Mouse (Mus musculus) testis, adult 2 months (tissue): ENCODE data around the gene Mfsd2a. TPM values are rescaled to one million over a fixed set of nuclear protein-coding genes. Genes with fewer than 3 reads are reported as not detected.

Experiments used
- H3K27ac ChIP-seq: fragments of 200-500 bp; 2 replicates; pipeline ENCODE4 v1.5.1; 2012; ENCODE audit warnings: low read depth, low read length; ENCODE audit not compliant: control insufficient read depth, insufficient read depth
- H3K27me3 ChIP-seq: fragments of 200-500 bp; 2 replicates; pipeline ENCODE4 v1.6.1; 2012; ENCODE audit warnings: mild to moderate bottlenecking, low read length, moderate library complexity; ENCODE audit not compliant: control insufficient read depth, insufficient read depth
- H3K36me3 ChIP-seq: fragments of 200-500 bp; 2 replicates; pipeline ENCODE4 v1.6.1; 2012; ENCODE audit warnings: mild to moderate bottlenecking, low read length; ENCODE audit not compliant: control insufficient read depth, insufficient read depth
- H3K4me1 ChIP-seq: fragments of 200-500 bp; 2 replicates; pipeline ENCODE4 v1.6.1; 2012; ENCODE audit warnings: low read length; ENCODE audit not compliant: control insufficient read depth, insufficient read depth
- H3K4me3 ChIP-seq: fragments of 200-500 bp; 2 replicates; pipeline ENCODE4 v1.5.1; 2012; ENCODE audit warnings: low read depth, mild to moderate bottlenecking, low read length, moderate library complexity, mixed read lengths; ENCODE audit not compliant: control insufficient read depth
- CTCF ChIP-seq: fragments of 200-500 bp; IDR thresholded peaks from 2 replicates; pipeline ENCODE4 v1.5.1; 2012; ENCODE audit warnings: low read depth, mild to moderate bottlenecking, inconsistent platforms, low read length, moderate library complexity; ENCODE audit not compliant: control insufficient read depth, insufficient read depth, insufficient replicate concordance
- POLR2A ChIP-seq: fragments of 200-500 bp; IDR thresholded peaks from 2 replicates; pipeline ENCODE4 v1.6.1; 2012; ENCODE audit warnings: low read depth, mild to moderate bottlenecking, inconsistent platforms, low read length, moderate library complexity; ENCODE audit not compliant: control insufficient read depth
- polyA plus RNA-seq: library from polyadenylated mRNA; depleted of rRNA; stranded (reverse); fragments of >200 nt; gene quantifications from 2 replicates; pipeline ENCODE4 v1.2.3, GENCODE M21; 2012

Gene Mfsd2a
- polyA plus RNA-seq, 1 experiment, result 8.7 TPM

DNA sequence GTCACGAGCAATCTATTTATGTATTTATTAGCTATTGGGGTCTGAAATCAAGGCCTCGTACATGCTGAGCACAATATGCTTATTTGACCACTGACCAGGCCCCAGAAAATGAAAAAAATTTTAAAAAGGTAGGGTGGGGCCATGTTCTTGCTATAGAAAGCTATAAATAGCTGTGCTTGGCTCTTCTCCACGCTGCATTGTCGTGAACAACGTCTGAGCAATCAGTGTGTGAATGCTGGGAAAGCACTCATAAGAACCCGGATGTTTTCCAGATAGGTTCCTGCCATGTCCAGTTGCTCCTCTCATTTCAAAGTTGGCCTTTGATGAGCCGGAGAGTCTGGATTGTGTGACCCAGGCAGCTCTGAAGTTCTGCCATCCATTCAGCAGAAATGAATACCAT, 46.8 kb downstream of the Mfsd2a start:
- Histone ChIP-seq H3K27ac (no peak overlapping the region), H3K36me3 (no peaks in the 10 kb centered on the region), H3K4me3 (no peak overlapping the region), H3K27me3 (no peaks in the 10 kb centered on the region), H3K4me1 (peaks cover 9% of the 10 kb centered on the region)
- TF ChIP-seq POLR2A (no peak), CTCF (no peak)

DNA sequence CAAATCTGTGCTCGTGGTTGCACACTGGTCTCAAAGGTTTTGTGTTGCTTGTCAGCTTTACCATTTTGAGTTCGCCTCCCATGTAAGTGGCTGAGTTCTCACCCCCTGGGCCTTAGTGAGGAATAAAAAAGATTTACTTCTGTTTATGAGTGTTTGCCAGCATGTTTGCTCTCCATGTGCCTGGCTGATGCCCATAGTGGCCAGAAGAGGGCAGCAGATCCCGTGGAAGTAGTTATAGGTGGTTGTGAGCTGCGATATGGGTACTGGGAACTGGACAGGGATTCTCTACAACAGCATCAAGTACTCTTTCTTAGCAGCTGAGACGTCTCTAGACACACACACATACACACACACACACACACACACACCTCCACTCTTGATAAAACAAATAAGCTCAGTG, 48.4 kb downstream of the Mfsd2a start:
- no peaks in the 10 kb centered on the region for H3K27me3 ChIP-seq
- TF ChIP-seq CTCF, result peak; percentile 63; the same call in 1 of the 2 replicates
- TF ChIP-seq POLR2A, result no peak
- H3K4me1 ChIP-seq, result peaks cover 9% of the 10 kb centered on the region
- no peak overlapping the region for H3K4me3 ChIP-seq
- H3K27ac ChIP-seq, result no peak overlapping the region
- H3K36me3 ChIP-seq, result no peaks in the 10 kb centered on the region

DNA sequence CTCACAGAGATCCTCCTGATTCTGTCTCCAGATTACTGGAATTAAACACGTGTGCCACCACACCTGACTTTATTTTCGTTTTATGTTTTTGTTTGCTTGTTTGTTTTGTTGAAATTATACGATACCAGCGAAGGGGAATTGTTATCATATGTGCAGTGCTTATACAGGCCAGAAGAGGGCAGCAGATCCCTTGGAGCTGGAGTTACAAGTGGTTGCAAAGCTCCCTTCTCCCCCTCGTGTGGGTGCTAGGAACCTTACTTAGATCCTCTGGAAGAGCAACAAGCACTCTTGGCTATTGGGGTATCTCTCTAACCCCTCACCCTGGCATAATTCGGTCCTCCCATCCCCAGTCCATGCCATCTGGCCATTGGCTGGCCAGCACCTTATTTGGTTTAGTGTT, 50.4 kb downstream of the Mfsd2a start:
- no peak for TF ChIP-seq POLR2A
- TF ChIP-seq CTCF, result peak; percentile 64; the same call in 1 of the 2 replicates
- H3K27ac ChIP-seq, result no peak overlapping the region
- no peaks in the 10 kb centered on the region for H3K36me3 ChIP-seq
- peak overlapping the region; percentile 5; the same call in 1 of the 2 replicates for H3K4me3 ChIP-seq
- no peaks in the 10 kb centered on the region for H3K27me3 ChIP-seq
- peaks cover 9% of the 10 kb centered on the region for H3K4me1 ChIP-seq

DNA sequence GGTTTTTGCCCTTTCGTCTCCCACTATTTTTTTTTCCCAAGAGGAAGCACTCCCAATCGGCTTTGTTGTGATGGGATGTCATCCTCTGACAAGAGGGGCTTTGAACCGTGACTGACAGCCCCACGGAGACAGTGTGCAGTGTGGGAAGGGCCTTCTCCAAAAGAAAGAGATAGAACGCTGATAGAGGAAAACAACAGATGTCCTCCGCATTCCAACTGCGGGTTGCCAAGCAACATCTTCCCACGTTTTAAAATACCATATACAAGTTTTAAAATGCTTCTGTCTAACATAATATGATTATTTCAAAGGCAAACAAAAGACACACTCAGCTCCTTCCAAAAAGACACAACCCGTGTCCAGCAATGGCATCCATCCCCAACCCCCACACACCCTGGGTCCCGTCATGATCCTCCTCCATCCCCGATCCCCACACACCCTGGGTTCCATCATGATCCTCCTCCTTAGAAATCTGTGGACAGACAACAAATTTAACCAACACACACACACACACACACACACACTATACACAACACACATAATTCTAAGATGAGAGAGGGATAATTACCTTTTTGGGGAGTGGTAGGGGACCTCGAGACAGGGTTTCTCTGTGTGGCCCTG, 51.3 kb downstream of the Mfsd2a start:
- Histone ChIP-seq H3K27me3 (no peaks in the 10 kb centered on the region), H3K4me3 (peak overlapping the region; percentile 79), H3K36me3 (no peaks in the 10 kb centered on the region), H3K27ac (no peak overlapping the region), H3K4me1 (peaks cover 9% of the 10 kb centered on the region)
- TF ChIP-seq CTCF, result no peak
- no peak for TF ChIP-seq POLR2A

DNA sequence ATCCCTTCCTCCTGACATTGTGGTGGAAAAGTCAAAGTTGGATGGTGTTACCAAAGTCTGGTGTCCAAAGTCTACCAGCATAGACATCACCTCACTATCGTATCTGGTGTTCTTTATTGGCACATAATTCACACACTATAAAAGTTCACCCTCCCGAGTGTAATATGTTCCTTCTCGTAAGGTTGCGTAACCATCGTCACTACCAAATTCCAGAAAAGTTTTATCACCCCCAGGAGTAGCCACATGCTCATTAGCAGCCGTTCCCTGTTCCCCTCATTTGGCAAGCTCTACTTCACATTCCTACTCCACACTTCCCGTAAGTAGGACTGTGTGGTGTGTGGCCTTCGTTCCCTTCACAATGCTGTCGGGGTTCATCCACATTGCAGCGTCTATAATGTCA, 55.6 kb downstream of the Mfsd2a start:
- peaks cover 6% of the 10 kb centered on the region for H3K4me1 ChIP-seq
- no peaks in the 10 kb centered on the region for H3K36me3 ChIP-seq
- H3K4me3 ChIP-seq, result no peak overlapping the region
- no peaks in the 10 kb centered on the region for H3K27me3 ChIP-seq
- no peak overlapping the region for H3K27ac ChIP-seq
- TF ChIP-seq CTCF (no peak), POLR2A (no peak)

DNA sequence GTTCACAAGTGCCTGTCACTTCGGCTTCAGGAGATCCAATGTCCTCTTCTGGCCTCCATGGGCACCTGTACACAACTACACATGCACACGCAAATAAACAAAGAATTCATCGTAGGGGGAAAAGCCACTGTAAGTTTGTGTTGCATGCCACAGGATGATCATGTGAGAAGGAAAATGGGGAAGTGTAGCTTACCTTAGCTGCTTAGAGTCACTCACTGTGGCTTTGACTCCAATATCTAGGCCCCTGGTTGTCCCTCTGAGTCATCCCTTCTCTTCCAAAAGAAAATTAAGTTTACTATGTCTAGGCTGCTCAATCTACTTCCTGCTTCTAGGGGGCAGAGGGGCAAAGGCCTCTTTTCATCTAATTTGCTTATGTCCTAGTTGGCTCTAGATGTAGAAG, 57.3 kb downstream of the Mfsd2a start:
- no peak for TF ChIP-seq CTCF
- TF ChIP-seq POLR2A, result no peak
- Histone ChIP-seq H3K27ac (no peak overlapping the region), H3K4me3 (no peak overlapping the region), H3K4me1 (no peaks in the 10 kb centered on the region; the same call in 1 of the 2 replicates), H3K36me3 (no peaks in the 10 kb centered on the region), H3K27me3 (no peaks in the 10 kb centered on the region)

DNA sequence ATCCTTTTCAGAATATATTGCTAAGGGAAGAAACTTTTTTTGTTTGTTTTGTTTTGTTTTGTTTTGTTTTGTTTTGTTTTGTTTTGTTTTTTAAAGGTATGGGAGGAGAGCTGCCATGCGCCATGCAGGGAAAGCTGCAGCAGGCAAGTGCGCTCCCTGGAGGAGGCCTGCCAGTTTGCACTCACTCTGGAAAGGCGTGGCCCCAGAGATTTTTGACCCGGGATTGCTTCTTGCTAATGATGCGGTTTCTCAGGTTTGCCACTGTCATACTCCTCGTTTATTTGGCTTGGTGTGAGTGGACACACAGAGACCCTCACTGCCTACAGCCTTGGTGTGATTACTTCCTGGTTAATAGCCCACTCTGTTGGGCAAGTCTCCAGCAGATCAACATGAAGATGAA, 58.8 kb downstream of the Mfsd2a start:
- no peaks in the 10 kb centered on the region for H3K4me1 ChIP-seq
- H3K36me3 ChIP-seq, result no peaks in the 10 kb centered on the region
- no peak overlapping the region for H3K27ac ChIP-seq
- TF ChIP-seq CTCF, result no peak
- no peak for TF ChIP-seq POLR2A
- H3K27me3 ChIP-seq, result no peaks in the 10 kb centered on the region
- H3K4me3 ChIP-seq, result no peak overlapping the region

DNA sequence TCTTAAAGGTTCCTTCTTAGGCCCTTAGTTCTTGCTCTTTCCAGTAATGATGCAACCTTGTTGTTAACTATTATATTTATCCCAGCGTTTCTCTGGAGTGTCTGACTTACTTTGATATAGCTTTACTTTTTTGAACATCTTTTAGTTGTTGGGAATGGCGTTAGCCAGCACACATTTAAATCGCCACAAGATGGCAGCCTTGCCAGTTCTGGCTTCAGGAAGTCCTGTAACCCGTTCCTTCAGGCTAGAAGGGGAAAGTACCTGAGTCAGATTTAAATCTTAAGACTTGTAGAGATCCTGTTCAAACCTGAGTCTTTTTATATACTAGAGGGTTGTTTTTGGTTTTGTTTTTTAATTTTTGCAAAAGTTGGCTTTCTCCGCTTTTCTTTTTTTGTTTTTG, 62.7 kb downstream of the Mfsd2a start:
- no peak overlapping the region for H3K4me3 ChIP-seq
- no peak for TF ChIP-seq POLR2A
- H3K4me1 ChIP-seq, result no peaks in the 10 kb centered on the region
- H3K27ac ChIP-seq, result no peak overlapping the region
- no peaks in the 10 kb centered on the region for H3K27me3 ChIP-seq
- no peaks in the 10 kb centered on the region for H3K36me3 ChIP-seq
